Mouse (Mus musculus) layer of hippocampus, adult 8-10 months (tissue): ENCODE measurements around the gene Crtam. TPM values are rescaled to one million over a fixed set of nuclear protein-coding genes. Genes with fewer than 3 reads are reported as not detected.

Experiments
- DNase-seq, 2 experiments: peaks; one replicate each; pipeline ENCODE4 v3.0.0; 2022; ENCODE audit warnings: low spot score in 2 of 2
- total RNA-seq, 4 experiments: library from RNA; stranded (reverse); gene quantifications; 2 replicates each; pipeline ENCODE4 v1.2.4; 2022

Gene Crtam
- total RNA-seq = not detected

GRCm38 (mm10) chr9:41004415-41004814 is at the start of gene Crtam:
Gene Crtam, minus strand, starts transcription at chr9:41004628.
- no peak for DNase-seq

- DNase-seq = peak; percentile 92
These were observed 49.7 kb upstream of the Crtam start for GRCm38 (mm10) chr9:41054166-41054565.

DNA sequence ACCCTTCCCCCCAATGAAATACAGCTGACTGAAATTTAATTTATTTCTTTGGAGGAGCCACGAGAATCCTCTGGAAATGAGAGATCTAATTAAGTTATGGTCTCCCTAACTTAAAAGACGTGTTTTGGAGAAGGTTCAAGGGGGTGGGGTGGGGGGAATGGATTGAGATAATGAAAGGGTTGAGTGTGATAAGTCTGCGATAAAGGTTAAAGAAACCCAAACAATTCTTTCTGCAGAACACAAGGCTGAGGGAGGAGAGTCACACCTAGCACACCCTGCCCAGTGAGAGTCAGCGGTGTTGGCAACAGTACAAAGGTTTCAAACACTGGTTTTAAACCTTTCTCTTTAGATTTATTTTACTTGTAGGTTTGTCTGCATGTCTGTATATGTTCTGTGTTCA is 49.0 kb upstream of the Crtam start:
- DNase-seq = no peak

- peak in 1 of 2 experiments; percentile 20 for DNase-seq
These were observed 46.9 kb upstream of the Crtam start for GRCm38 (mm10) chr9:41051080-41051932.

DNA sequence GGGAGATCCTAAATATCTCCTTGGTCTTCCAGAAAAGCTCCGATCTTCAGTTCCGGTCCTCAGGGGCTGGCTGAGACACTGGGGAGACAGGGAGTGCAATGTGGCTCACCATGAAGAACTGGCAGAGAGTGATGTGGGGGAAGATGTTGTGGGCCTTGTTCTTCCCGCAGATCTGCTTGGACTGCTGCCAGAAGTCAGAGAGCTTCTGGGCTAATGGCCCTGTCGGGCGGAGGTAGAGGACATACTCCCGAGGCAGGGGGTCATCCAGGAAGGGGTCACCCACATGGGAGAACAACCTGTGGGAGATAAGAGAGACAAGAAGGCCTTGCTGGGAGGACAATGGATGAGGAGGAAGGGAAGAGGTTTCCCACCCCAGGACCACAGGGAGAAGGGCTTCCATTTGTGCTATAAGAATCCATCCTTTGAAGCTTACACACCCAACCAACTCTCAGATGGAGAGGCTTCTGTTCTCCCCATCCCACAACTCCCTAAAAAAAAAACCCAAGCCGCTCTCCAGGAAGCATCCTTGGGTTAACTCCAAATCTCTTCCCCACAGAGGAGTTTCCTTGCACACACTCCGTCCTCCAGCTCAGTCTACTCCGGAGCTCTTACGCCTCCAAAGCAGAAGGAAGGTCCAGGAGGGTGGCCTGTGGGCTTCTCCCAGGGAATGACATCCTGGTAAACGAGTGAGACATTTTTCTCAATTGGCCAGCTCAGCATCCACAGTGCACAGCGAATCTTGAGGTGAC is 46.1 kb upstream of the Crtam start:
- no peak for DNase-seq

- DNase-seq = no peak
These were observed 44.9 kb upstream of the Crtam start for GRCm38 (mm10) chr9:41049282-41049681.

DNA sequence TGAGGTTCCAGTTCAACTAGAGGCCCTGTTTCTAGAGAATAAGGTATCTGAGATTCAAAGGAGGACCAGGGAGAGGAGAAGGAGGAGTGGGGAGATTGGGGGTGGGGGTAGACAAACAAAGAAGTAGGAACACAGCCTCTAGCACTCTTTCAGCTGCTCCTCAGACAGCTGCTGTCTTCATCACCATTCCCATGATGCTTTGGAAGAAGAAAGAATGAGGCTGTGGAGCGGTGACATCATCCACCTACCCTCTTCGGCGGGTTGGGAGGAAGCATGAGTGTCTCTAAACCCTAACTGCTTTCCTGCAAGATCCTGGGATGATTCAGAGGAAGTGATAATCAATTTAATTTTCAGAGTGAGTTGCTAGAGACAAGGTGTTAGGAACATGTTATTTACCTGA is 44.4 kb upstream of the Crtam start:
- DNase-seq = no peak

DNA sequence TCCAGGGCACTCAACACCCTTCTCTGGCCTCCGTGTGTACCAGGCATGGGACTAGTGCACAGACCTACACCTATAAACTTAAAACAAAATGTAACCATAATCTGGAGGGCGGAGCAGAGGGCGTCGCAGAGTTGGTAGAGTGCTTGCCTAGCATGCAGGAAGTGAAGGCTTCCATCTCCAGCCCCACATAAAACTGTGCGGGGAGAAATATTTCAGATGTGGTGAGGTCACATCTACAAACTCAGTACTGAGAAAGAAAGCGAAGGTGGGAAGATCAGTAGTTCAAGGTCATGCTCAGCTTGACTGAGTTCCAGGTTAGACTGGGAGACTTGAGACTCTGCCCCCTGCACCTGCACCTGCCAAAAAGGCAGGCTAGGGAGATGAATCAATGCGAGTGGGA is 43.8 kb upstream of the Crtam start:
- no peak for DNase-seq

GRCm38 (mm10) chr9:41047654-41048053 is 43.2 kb upstream of the Crtam start:
- DNase-seq = no peak

DNA sequence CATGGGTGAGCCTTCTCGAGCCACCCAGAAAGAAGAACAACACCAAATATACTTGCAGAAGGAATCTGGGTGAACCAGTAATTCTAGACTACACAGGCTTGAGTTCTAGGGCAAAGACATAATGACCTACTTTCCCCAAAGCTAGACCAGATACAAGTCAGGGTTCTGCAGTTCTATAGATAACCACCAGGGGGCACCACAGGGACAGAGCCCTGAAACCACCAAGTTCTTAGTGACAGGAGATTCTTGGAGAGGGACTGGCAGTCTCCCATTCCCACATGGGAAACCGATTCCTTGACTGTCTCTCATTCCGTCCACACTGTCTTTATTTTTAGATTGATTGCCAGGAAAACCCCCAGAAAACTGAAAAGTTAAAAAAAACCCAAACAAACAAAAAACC is 40.2 kb upstream of the Crtam start:
- peak; percentile 80 to 93 for DNase-seq

- DNase-seq = no peak
These were observed 39.2 kb upstream of the Crtam start for GRCm38 (mm10) chr9:41043641-41044040.

GRCm38 (mm10) chr9:41041404-41041803 is 37.0 kb upstream of the Crtam start:
- DNase-seq = no peak

DNA sequence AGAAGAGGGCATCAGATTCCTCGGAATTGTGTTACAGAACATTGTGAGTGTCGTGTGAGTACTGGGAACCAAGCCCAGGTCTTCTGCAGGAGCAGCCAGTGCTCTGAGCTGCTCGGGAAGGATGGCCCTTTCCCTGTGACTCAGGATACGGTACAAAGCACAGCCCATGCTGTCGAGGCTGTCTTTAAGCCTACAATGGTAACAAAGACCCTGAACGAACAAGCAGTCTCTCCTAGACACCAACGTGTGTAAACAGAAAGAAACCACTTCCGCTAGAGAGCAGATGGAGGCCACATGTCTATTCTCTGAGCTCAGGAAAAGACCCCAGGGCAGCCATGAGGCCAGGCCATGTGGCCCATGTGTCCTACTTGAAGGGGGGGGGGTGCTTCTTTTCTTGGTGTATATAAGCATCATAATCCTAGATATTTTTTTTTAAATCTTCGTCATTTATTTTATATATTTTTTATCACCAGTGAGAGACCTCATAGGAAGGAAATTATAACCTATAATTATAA is 33.8 kb upstream of the Crtam start:
- no peak for DNase-seq

- no peak for DNase-seq
These were observed 27.4 kb upstream of the Crtam start for GRCm38 (mm10) chr9:41031590-41032489.

GRCm38 (mm10) chr9:41029827-41030226 is 25.4 kb upstream of the Crtam start:
- no peak for DNase-seq

DNA sequence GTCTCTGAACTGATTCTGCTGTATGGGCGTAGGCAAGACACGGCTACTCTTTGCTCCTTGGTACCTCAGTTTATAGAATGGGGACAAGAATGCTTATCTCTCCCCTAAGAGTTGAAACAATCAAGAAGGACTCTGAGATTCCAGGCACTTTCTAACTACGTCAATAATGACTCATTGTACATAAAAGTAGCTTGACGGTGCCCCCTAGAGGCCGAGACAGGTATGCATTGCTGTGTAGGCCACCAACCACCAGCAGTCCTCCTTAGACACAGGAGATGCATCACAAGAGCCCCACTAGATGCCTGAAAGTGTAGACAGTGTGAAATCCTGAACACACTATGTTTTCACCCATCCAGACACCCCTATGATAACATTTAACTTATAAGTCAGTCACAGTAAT is 24.0 kb upstream of the Crtam start:
- DNase-seq = peak; percentile 37 to 66

GRCm38 (mm10) chr9:41021690-41022089 is 17.3 kb upstream of the Crtam start:
- DNase-seq = no peak

- peak; percentile 59 to 62 for DNase-seq
These were observed 16.1 kb upstream of the Crtam start for GRCm38 (mm10) chr9:41020486-41020885.

DNA sequence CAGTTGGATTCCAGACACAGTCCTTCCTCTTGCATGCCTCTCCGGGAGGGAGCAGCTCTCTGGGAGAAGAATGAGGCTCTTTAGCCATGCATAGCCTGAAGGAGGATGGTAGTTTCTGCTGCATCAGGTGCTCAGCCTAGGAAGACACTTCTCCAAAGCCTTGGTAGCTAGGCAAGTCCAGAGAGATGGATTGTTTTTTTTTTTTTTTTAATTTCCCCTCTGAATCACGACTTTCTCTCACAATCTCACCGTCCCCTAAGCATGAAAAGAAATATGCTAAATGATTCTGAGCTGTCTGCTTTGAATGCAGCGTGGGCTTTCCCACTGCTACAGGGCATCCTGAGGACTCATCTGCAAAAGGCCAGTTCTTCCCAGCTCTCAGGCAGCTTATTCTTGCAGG is 10.1 kb upstream of the Crtam start:
- DNase-seq = no peak

GRCm38 (mm10) chr9:41012456-41012855 is 8.0 kb upstream of the Crtam start:
- no peak for DNase-seq
